Mouse (Mus musculus): ENCODE measurements around the gene Sms. TPM values are rescaled to one million over a fixed set of nuclear protein-coding genes. Genes with fewer than 3 reads are reported as not detected.

Sms gene
- polyA plus RNA-seq (2012; rRNA removed): 17.9 and 19.1 TPM in 2 replicates

DNA sequence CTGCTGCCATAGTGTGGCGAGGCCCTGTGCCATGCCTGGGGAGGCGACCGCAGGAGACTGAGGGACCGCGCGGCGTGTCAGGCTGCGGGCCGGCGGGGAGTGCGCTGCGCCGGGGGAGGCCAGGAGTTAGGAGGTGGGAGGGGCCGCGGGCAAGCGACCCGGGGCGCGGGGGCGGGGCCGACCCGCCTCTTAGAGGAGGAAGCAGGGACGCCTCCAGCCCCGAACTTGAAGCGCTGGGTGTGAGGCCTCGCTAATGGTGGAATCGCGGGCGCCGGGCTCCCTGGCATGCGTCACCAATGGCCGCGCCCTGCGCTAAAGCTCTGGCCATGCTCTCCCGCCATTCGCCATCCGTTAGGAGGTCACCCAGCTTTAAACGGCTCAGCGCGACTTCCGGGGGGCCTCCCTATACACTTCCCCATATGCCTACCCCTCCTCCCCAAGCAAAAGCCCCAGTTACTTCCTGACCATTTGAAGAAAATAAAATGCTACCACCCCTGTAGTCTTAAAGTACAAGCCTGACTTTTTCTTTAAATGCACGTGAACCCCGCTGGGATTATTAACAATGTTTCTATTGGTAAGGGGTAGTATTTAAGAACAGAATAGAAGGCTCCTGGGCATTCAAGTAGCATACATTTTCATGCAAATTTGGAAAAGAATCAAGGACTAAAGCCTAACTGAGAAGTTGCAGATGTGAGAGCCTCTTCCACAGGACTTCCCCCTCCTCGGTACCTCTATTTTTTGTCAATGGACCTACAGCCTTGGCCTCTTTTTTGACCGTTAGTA is at the start of gene Sms:
Sms (minus strand) TSS at position 344 of the 783 bp plus-strand sequence.

GRCm38 (mm10) chrX:157415212-157415611 is 76.9 kb downstream of the Sms start, which contains the start of gene Phex:
TSS of gene Phex (minus strand) at chrX:157415312.

Other genes starting within 250 kb of the Sms start
- 0.01 and 0.06 TPM in 2 replicates for gene Phex, start 77.0 kb downstream of the Sms start, polyA plus RNA-seq (2012; rRNA removed)
- 0.48 and 1.1 TPM in 2 replicates for gene Yy2, start 76.7 kb upstream of the Sms start, polyA plus RNA-seq (2012; rRNA removed)
- 5.7 and 7.7 TPM in 2 replicates for gene Mbtps2, start 106.4 kb upstream of the Sms start, polyA plus RNA-seq (2012; rRNA removed)
- 0.02 and 0.86 TPM in 2 replicates for gene Smpx, start 206.6 kb upstream of the Sms start, polyA plus RNA-seq (2012; rRNA removed)